Mouse (Mus musculus) ES-E14 (cell line): ENCODE results near the gene Ppm1h. TPM values are rescaled to one million over a fixed set of nuclear protein-coding genes. Genes with fewer than 3 reads are reported as not detected.

Experiments used
- DNase-seq: peaks from one replicate; pipeline ENCODE4 v3.0.0-alpha.2; 2013; ENCODE audit warnings: low read depth, low spot score
- H3K27ac ChIP-seq: 2 replicates; pipeline ENCODE4 v1.5.1; 2012; ENCODE audit warnings: low read depth, mild to moderate bottlenecking, low read length, moderate library complexity, mixed read lengths; ENCODE audit not compliant: poor library complexity, insufficient read depth, severe bottlenecking
- H3K36me3 ChIP-seq: 2 replicates; pipeline ENCODE4 v1.6.1; 2012; ENCODE audit warnings: mild to moderate bottlenecking, low read length, moderate library complexity, mixed read lengths; ENCODE audit not compliant: control insufficient read depth, poor library complexity, insufficient read depth, severe bottlenecking
- H3K4me1 ChIP-seq, 2 experiments: fragments of 150-350 bp in 1 of 2; sonication (generic) in 1 of 2; 2 replicates each; pipeline ENCODE4 v1.6.1; 2012; ENCODE audit warnings: low read length in 2 of 2, mild to moderate bottlenecking in 1 of 2, mixed read lengths in 1 of 2; ENCODE audit not compliant: control insufficient read depth in 2 of 2, insufficient read depth in 2 of 2, poor library complexity in 1 of 2
- H3K4me3 ChIP-seq, 2 experiments: fragments of 150-350 bp in 1 of 2; sonication (generic) in 1 of 2; 2 replicates each; pipeline ENCODE4 v1.5.1; 2012; ENCODE audit warnings: low read length in 2 of 2, low read depth in 1 of 2, mild to moderate bottlenecking in 1 of 2, mixed read lengths in 1 of 2; ENCODE audit not compliant: insufficient read depth in 1 of 2, poor library complexity in 1 of 2, severe bottlenecking in 1 of 2
- H3K9ac ChIP-seq: 2 replicates; pipeline ENCODE4 v1.6.1; 2012; ENCODE audit warnings: low read depth, mild to moderate bottlenecking, low read length, mixed read lengths; ENCODE audit not compliant: poor library complexity, insufficient read depth, severe bottlenecking
- H3K9me3 ChIP-seq: fragments of 150-350 bp; sonication (generic); 2 replicates; pipeline ENCODE4 v1.6.1; 2012; ENCODE audit warnings: low read depth, mild to moderate bottlenecking, low read length; ENCODE audit not compliant: control insufficient read depth, insufficient read depth
- CHD2 ChIP-seq: IDR thresholded peaks from 2 replicates; pipeline ENCODE4 v1.6.1; 2014; ENCODE audit warnings: mild to moderate bottlenecking, low read depth, low read length, inconsistent platforms
- HCFC1 ChIP-seq: IDR thresholded peaks from 2 replicates; pipeline ENCODE4 v1.6.1; 2012; ENCODE audit warnings: low read length, inconsistent platforms, borderline replicate concordance; ENCODE audit not compliant: insufficient read depth
- MAFK ChIP-seq: IDR thresholded peaks from 2 replicates; pipeline ENCODE4 v1.6.1; 2014; ENCODE audit warnings: mild to moderate bottlenecking, low read depth, low read length, inconsistent platforms; ENCODE audit not compliant: insufficient read depth
- ZC3H11A ChIP-seq: IDR thresholded peaks from 2 replicates; pipeline ENCODE4 v1.6.1; 2012; ENCODE audit warnings: low read depth, mild to moderate bottlenecking, inconsistent platforms, low read length, borderline replicate concordance
- ZNF384 ChIP-seq: IDR thresholded peaks from 2 replicates; pipeline ENCODE4 v1.6.1; 2012; ENCODE audit warnings: low read depth, low read length, inconsistent platforms
- in situ Hi-C, 2 experiments: fragments of 600-800 bp; cut with MboI; formaldehyde crosslinking; loops; one replicate each; pipeline ENCODE4 v1.15.1; 2025; ENCODE audit warnings: low sequenced_read_pairs in 2 of 2, inconsistent platforms in 1 of 2; ENCODE audit not compliant: unreplicated experiment in 2 of 2
- total RNA-seq: library from RNA; depleted of rRNA; stranded (reverse); fragments of 300-350 nt; gene quantifications from 2 replicates; pipeline ENCODE4 v1.2.3, GENCODE M21; 2012; rRNA removed

Ppm1h gene
- total RNA-seq, 1 experiment: 4.5 TPM

DNA sequence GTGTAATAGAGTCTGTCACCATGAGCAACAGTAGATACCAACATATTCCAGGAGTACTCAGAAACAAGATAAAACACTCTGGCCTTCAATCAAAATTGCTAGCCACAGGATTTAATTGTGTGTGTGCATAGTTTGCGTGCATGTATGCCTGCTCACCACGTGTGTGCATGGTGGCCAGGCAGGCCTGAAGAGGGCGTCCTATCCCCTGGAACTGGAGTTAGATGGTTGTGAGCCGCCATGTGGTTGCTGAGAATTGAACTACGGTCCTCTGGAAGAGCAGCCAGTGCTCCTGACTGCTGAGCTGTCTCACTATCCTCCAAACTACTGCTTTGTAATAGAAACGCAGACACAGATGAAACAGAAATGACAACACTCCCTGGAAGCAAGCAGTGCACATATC is 312.0 kb downstream of the Ppm1h start:
- TF ChIP-seq ZC3H11A: no peak
- TF ChIP-seq MAFK: no peak
- TF ChIP-seq HCFC1: no peak
- no peak for TF ChIP-seq ZNF384
- TF ChIP-seq CHD2: no peak
- in situ Hi-C loops: no loop called here
- H3K27ac ChIP-seq: no peak overlapping the region

DNA sequence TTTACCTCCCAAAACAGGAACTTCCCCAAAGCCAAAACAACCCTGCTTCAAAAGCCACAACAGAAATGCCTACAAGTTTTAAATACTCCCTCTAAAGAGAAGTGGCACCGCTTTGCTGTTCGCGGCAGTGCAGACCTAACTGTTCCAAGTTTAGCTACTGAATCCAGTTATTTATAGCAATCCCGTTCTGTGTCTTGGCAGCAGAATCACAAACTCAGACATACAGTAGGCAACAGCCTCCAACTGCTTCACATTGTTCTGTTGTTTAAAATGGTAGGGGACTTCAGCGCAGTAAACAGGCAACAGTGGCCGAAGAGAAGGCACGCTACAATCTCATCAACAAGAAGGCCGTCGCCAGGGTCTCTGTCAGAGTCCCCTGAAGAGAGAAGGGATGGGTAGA is 312.5 kb downstream of the Ppm1h start:
- Histone ChIP-seq H3K4me3 (no peak overlapping the region), H3K27ac (no peak overlapping the region), H3K4me1 (peaks cover 5% of the 10 kb centered on the region in 2 experiments), H3K36me3 (peaks cover 13% of the 10 kb centered on the region; the same call in 1 of the 2 replicates), H3K9me3 (no peaks in the 10 kb centered on the region), H3K9ac (no peak overlapping the region)
- no peak for TF ChIP-seq CHD2
- TF ChIP-seq HCFC1: no peak
- TF ChIP-seq ZNF384: no peak
- TF ChIP-seq MAFK: no peak
- TF ChIP-seq ZC3H11A: no peak
- no peak for DNase-seq
- in situ Hi-C loops: no loop called here

More for the DNA sequence above, 312.0 kb downstream of the Ppm1h start:
- H3K4me3 ChIP-seq: no peak overlapping the region
- peaks cover 12% of the 10 kb centered on the region; the same call in 1 of the 2 replicates for H3K36me3 ChIP-seq
- H3K9ac ChIP-seq: no peak overlapping the region
- DNase-seq: no peak
- H3K4me1 ChIP-seq: peaks cover 5% of the 10 kb centered on the region in 2 experiments
- no peaks in the 10 kb centered on the region for H3K9me3 ChIP-seq

DNA sequence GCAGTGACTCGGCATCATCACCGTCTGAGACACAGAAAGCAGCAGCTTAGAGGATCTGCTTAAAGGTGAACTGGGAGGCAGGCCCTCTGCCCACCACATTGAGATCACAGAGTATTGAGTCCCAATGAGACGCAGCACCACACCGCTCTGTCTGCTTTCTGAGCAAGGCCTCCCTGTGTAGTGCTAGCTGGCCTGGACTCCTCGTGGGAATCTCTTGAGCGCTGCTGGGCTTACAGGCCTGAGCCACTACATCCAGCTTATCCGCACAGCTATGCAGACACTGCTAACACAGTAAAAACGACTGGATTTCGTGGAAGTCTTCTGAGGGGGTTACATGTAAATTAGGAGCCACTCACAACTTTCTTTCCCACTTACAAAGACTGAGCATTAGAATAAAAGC is 313.1 kb downstream of the Ppm1h start:
- H3K9me3 ChIP-seq: no peaks in the 10 kb centered on the region
- H3K36me3 ChIP-seq: peaks cover 13% of the 10 kb centered on the region; the same call in 1 of the 2 replicates
- no peak overlapping the region for H3K9ac ChIP-seq
- no peak overlapping the region for H3K27ac ChIP-seq
- TF ChIP-seq ZC3H11A (no peak), ZNF384 (no peak), HCFC1 (no peak), MAFK (no peak), CHD2 (no peak)
- no peak overlapping the region for H3K4me3 ChIP-seq
- H3K4me1 ChIP-seq: peaks cover 5% of the 10 kb centered on the region in 2 experiments
- in situ Hi-C loops: no loop called here
- DNase-seq: no peak

GRCm38 (mm10) chr10:122994402-122995107 is 316.0 kb downstream of the Ppm1h start:
- TF ChIP-seq HCFC1 (no peak), ZNF384 (no peak), CHD2 (no peak)

More at GRCm38 (mm10) chr10:122994402-122995107, 316.0 kb downstream of the Ppm1h start:
- H3K36me3 ChIP-seq: peaks cover 19% of the 10 kb centered on the region
- no peak overlapping the region for H3K4me3 ChIP-seq
- no peaks in the 10 kb centered on the region for H3K4me1 ChIP-seq
- in situ Hi-C loops: no loop called here
- H3K9ac ChIP-seq: no peak overlapping the region
- H3K27ac ChIP-seq: no peak overlapping the region
- H3K9me3 ChIP-seq: no peaks in the 10 kb centered on the region
- no peak for DNase-seq

Other genes starting within 250 kb of the Ppm1h start
- 0.21 and 0.40 TPM in 2 replicates for gene Avpr1a, start 230.3 kb upstream of the Ppm1h start, total RNA-seq